In genomic region chr4:41124180-41124951, GRCm38 (mm10) we compare ENCODE assay signal across 8 mouse cellular contexts. TPM values are rescaled to one million over a fixed set of nuclear protein-coding genes. Genes with fewer than 3 reads are reported as not detected.
DNase-seq lines count a peak whose midpoint lies in the region; ATAC-seq and TF ChIP-seq lines count a peak whose summit lies in the region.

Gene Nol6, minus strand, starts transcription at chr4:41124455.

- peak within 1 kb of the TSS; percentile 86 for H3K27ac ChIP-seq in gastrocnemius, adult 2 months
- peak within 1 kb of the TSS; percentile 72 for H3K27ac ChIP-seq in hindbrain, postnatal 0 days
- H3K27ac ChIP-seq in left cerebral cortex, adult 2 months, result peak within 1 kb of the TSS; percentile 44; the same call in 1 of the 2 replicates

- no peak for TF ChIP-seq CTCF in gastrocnemius, adult 2 months (IDR thresholded peaks at IDR 0.05)
- TF ChIP-seq CTCF in hindbrain, postnatal 0 days (IDR thresholded peaks at IDR 0.05; ENCODE audit: low read depth), result no peak
- no peak; the same call in 1 of the 2 replicates for TF ChIP-seq CTCF in left cerebral cortex, adult 2 months (IDR thresholded peaks at IDR 0.05)

- H3K9ac ChIP-seq in hindbrain, postnatal 0 days (replicated peaks; ENCODE audit: low read length), result peak within 1 kb of the TSS; percentile 57

- no peaks in the 10 kb centered on the region for H3K9me3 ChIP-seq in hindbrain, postnatal 0 days (ENCODE audit: low read length)

- no peaks in the 10 kb centered on the region for H3K4me1 ChIP-seq in hindbrain, postnatal 0 days (ENCODE audit: insufficient read depth, low read length)

- H3K36me3 ChIP-seq in hindbrain, postnatal 0 days (ENCODE audit: insufficient read depth, low read length), result peaks cover 16% of the 10 kb centered on the region

- peak; percentile 100 for DNase-seq in ZHBTc4 (ENCODE audit: low read depth, low spot score)
- DNase-seq in gastrocnemius, adult 2 months, result peak; percentile 98
- peak; percentile 99 for DNase-seq in hindbrain, postnatal 0 days (ENCODE audit: low spot score)
- DNase-seq in left cerebral cortex, adult 2 months (ENCODE audit: extremely low spot score in 1 of 2, low spot score in 2 of 2), result peak; percentile 96 to 98
- peak; percentile 99 for DNase-seq in right cerebral cortex, adult 2 months (ENCODE audit: low spot score in 2 of 2)
- peak; percentile 99 for DNase-seq in urinary bladder, postnatal 14 days (ENCODE audit: low spot score)

- intact Hi-C loops in gastrocnemius, adult 2 months (cut with DNase I), result no loop called here
- intact Hi-C loops in left cerebral cortex, adult 2 months (cut with DNase I), result loop anchor here (5.0 kb wide), 1 partner anchor 152 kb away; the partner anchor contains the start of gene Nfx1

- peak within 1 kb of the TSS; percentile 74 for H3K4me2 ChIP-seq in hindbrain, postnatal 0 days (ENCODE audit: low read depth, low read length)

- WGBS in hindbrain, postnatal 0 days, result 4% methylated on average over 29 of the region's 29 CpGs

- H3K27me3 ChIP-seq in hindbrain, postnatal 0 days (ENCODE audit: insufficient read depth, low read length), result no peaks in the 10 kb centered on the region

- peak within 1 kb of the TSS; percentile 78 for H3K4me3 ChIP-seq in gastrocnemius, adult 2 months
- peak within 1 kb of the TSS; percentile 58 for H3K4me3 ChIP-seq in hindbrain, postnatal 0 days (ENCODE audit: low read length)
- peak within 1 kb of the TSS; percentile 53 for H3K4me3 ChIP-seq in left cerebral cortex, adult 2 months

- peak; percentile 99 for ATAC-seq in common myeloid progenitor, adult 5-6 weeks (replicated peaks; ENCODE audit: low read depth, poor library complexity, severe bottlenecking)
- ATAC-seq in hindbrain, postnatal 0 days, result peak; percentile 100
- ATAC-seq in megakaryocyte, adult 5-6 weeks (ENCODE audit: poor library complexity, severe bottlenecking), result peak; percentile 99

RNA-seq across cellular contexts. Expression of gene Nol6, which starts in this region (rescaled TPM):
- 19.7 and 33.3 TPM in 2 replicates for total RNA-seq in common myeloid progenitor, adult 5-6 weeks (2017)
- total RNA-seq in gastrocnemius, adult 2 months (2021), result 10 to 100 TPM; 13.9 to 17.5 TPM
- 67.2 and 70.2 TPM in 2 replicates for total RNA-seq in hindbrain, postnatal 0 days (2014; rRNA removed)
- polyA plus RNA-seq in hindbrain, postnatal 0 days (2015; fragmentation: Nextera tagmentation; extraction: Ambion mirVana), result 28.4 and 32.4 TPM in 2 replicates
- total RNA-seq in left cerebral cortex, adult 2 months (2021), result 10 to 100 TPM; 91.4 to 97.4 TPM
- 9.2 and 10.0 TPM in 2 replicates for total RNA-seq in megakaryocyte, adult 5-6 weeks (2015)
- 8.2 and 13.4 TPM in 2 replicates for total RNA-seq in megakaryocyte, adult 5-6 weeks (2017)

Comparison
In these comparisons a context has a peak if more than half of its experiments do, and no peak if none do; other contexts are left out.
1. Peak in every context shown above with its lines: DNase-seq, ATAC-seq, H3K4me3 ChIP-seq and H3K27ac ChIP-seq.